Mouse (Mus musculus): Measurements from ENCODE around the gene Tspan11. TPM values are rescaled to one million over a fixed set of nuclear protein-coding genes. Genes with fewer than 3 reads are reported as not detected.

Tspan11 gene
- 1 to 10 TPM; 1.1 to 2.3 TPM for total RNA-seq (2021)

- DNase-seq (ENCODE audit: low spot score): peak; percentile 35
- intact Hi-C loops (cut with DNase I): loop anchor here (5.0 kb wide), 1 partner anchor 35 kb away; no protein-coding TSS in a partner anchor
Measured at GRCm38 (mm10) chr6:127887511-127888421, at the start of gene Tspan11. Tspan11 (plus strand) TSS chr6:127887589.

GRCm38 (mm10) chr6:127837910-127838309 lies 49.5 kb upstream of the Tspan11 start:
- no peak for DNase-seq (ENCODE audit: low spot score)
- intact Hi-C loops (cut with DNase I): no loop called here

GRCm38 (mm10) chr6:127839538-127839937 lies 47.9 kb upstream of the Tspan11 start:
- intact Hi-C loops (cut with DNase I): no loop called here
- DNase-seq (ENCODE audit: low spot score): no peak

- no peak for DNase-seq (ENCODE audit: low spot score)
- intact Hi-C loops (cut with DNase I): no loop called here
Measured at GRCm38 (mm10) chr6:127840171-127840570, 47.2 kb upstream of the Tspan11 start.

GRCm38 (mm10) chr6:127841326-127841725 lies 46.1 kb upstream of the Tspan11 start:
- intact Hi-C loops (cut with DNase I): no loop called here

GRCm38 (mm10) chr6:127846521-127846920 lies 40.9 kb upstream of the Tspan11 start:
- intact Hi-C loops (cut with DNase I): no loop called here
- DNase-seq (ENCODE audit: low spot score): no peak

More at GRCm38 (mm10) chr6:127841326-127841725, 46.1 kb upstream of the Tspan11 start:
- DNase-seq (ENCODE audit: low spot score): no peak

- intact Hi-C loops (cut with DNase I): no loop called here
Measured at GRCm38 (mm10) chr6:127849496-127849895, 37.9 kb upstream of the Tspan11 start.

GRCm38 (mm10) chr6:127851611-127852010 lies 35.8 kb upstream of the Tspan11 start:
- intact Hi-C loops (cut with DNase I): no loop called here
- DNase-seq (ENCODE audit: low spot score): no peak

More at GRCm38 (mm10) chr6:127849496-127849895, 37.9 kb upstream of the Tspan11 start:
- no peak for DNase-seq (ENCODE audit: low spot score)

- DNase-seq (ENCODE audit: low spot score): no peak
- intact Hi-C loops (cut with DNase I): no loop called here
Measured at GRCm38 (mm10) chr6:127853241-127853640, 34.1 kb upstream of the Tspan11 start.

GRCm38 (mm10) chr6:127853771-127854687 lies 33.4 kb upstream of the Tspan11 start:
- intact Hi-C loops (cut with DNase I): no loop called here
- DNase-seq (ENCODE audit: low spot score): no peak

- no peak for DNase-seq (ENCODE audit: low spot score)
- intact Hi-C loops (cut with DNase I): no loop called here
Measured at GRCm38 (mm10) chr6:127854688-127855013, 32.7 kb upstream of the Tspan11 start.

- DNase-seq (ENCODE audit: low spot score): no peak
- intact Hi-C loops (cut with DNase I): no loop called here
Measured at GRCm38 (mm10) chr6:127855711-127856295, 31.6 kb upstream of the Tspan11 start.

GRCm38 (mm10) chr6:127861951-127862350 lies 25.4 kb upstream of the Tspan11 start:
- intact Hi-C loops (cut with DNase I): no loop called here
- DNase-seq (ENCODE audit: low spot score): no peak

- intact Hi-C loops (cut with DNase I): no loop called here
Measured at GRCm38 (mm10) chr6:127865391-127865790, 22.0 kb upstream of the Tspan11 start.

GRCm38 (mm10) chr6:127868546-127868945 lies 18.8 kb upstream of the Tspan11 start:
- intact Hi-C loops (cut with DNase I): no loop called here
- DNase-seq (ENCODE audit: low spot score): no peak

More at GRCm38 (mm10) chr6:127865391-127865790, 22.0 kb upstream of the Tspan11 start:
- no peak for DNase-seq (ENCODE audit: low spot score)

- DNase-seq (ENCODE audit: low spot score): no peak
- intact Hi-C loops (cut with DNase I): no loop called here
Measured at GRCm38 (mm10) chr6:127869121-127869520, 18.3 kb upstream of the Tspan11 start.

- intact Hi-C loops (cut with DNase I): no loop called here
- DNase-seq (ENCODE audit: low spot score): peak; percentile 31
Measured at GRCm38 (mm10) chr6:127870345-127871324, 16.8 kb upstream of the Tspan11 start.

GRCm38 (mm10) chr6:127871436-127871835 lies 16.0 kb upstream of the Tspan11 start:
- intact Hi-C loops (cut with DNase I): no loop called here
- DNase-seq (ENCODE audit: low spot score): no peak

GRCm38 (mm10) chr6:127872581-127872980 lies 14.8 kb upstream of the Tspan11 start:
- intact Hi-C loops (cut with DNase I): no loop called here
- DNase-seq (ENCODE audit: low spot score): no peak
